Mouse (Mus musculus): ENCODE results near the gene Ralgapb. TPM values are rescaled to one million over a fixed set of nuclear protein-coding genes. Genes with fewer than 3 reads are reported as not detected.
A peak's percentile ranks its signal among the peaks of the same experiment; 100 is the strongest.
"Not testable (repeated sequence)": the region's sequence is repeated elsewhere in the genome, so short reads cannot be mapped to it uniquely, and the experiment has no call there.

Gene Ralgapb
- polyA plus RNA-seq, 1 experiment from 2014 or later: 14.3 TPM

DNA sequence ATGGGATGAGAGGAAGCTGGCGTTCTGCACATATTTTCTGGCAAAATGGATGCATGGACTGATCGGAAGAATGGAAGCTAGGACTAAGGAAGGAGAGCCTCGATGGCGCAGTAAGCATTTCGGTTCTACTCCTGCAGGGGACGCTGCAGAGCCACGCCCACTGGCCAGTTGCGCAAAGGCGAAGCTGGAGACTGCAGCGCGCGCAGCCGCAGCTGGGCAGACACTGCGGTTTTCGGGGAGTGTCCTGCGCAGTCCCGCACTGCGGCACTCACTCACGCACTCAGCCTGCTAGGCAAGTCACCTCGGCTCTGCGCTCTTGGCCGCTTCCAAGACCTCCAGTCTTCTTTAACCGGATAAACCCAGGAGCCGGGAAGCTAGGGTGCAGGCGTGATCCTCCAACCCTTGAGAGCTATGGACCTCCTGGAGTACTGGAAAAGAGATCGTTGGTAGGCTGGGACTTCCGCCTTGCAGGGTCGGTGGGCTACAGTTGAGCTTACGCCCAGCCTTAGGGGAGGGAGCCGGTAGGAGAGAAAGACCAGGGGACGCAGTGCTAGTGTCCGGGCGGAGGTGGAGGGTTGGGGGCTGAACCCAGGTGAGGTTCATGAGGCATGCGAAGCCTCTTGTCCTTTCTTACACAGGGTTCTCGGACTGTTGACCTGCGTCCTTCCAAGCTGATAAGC, 34.1 kb upstream of the Ralgapb start, which contains the start of gene Snhg11:
Gene Snhg11, plus strand, starts transcription at position 196 of the 680 bp plus-strand sequence.
- Histone ChIP-seq H3K4me3 (peak within 1 kb of the TSS; percentile 33), H3K4me1 (peaks cover 9% of the 10 kb centered on the region; the same call in 1 of the 2 replicates), H3K36me3 (no peaks in the 10 kb centered on the region), H3K4me2 (peak within 1 kb of the TSS; percentile 59), H3K9me3 (no peaks in the 10 kb centered on the region), H3K27me3 (peaks cover 43% of the 10 kb centered on the region), H3K27ac (no peak within 1 kb of the TSS), H3K9ac (peak within 1 kb of the TSS; percentile 7; the same call in 1 of the 2 replicates)
- no peak for ATAC-seq (ENCODE audit: insufficient number of reproducible peaks, low FRiP score, low TSS enrichment, low read depth)
- 2% methylated on average over 36 of the region's 36 CpGs for WGBS

DNA sequence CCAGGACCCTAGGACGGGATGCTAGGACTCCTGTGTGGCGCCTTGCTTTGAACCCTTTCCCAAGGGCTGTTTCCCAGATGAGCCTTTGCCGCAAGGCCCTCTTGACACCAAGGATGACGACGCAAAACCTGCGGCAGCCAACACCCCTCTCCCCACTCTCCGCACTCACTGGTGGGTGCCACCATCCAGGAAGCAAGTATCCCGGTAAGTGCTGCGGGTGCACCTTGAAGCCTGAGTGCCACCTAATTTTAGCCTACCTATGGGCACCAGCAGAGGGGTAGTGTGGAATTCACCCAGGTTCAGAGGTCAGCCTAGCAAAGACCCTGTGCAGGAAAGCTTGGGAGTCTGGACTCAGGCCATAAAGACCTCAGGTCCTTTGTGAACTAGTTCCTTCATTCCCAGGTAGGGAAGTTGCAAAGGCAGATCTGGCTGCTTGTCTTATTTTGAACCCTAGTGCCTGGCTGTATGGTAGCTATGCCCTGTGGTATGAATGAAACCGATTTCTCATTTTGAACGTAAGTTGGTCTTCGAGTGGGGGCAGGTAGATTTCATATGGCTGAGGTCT, 33.4 kb upstream of the Ralgapb start:
- peaks cover 9% of the 10 kb centered on the region; the same call in 1 of the 2 replicates for H3K4me1 ChIP-seq
- peak overlapping the region; percentile 59; the same call in 1 of the 2 replicates for H3K4me2 ChIP-seq
- H3K4me3 ChIP-seq: peak overlapping the region; percentile 33; the same call in 1 of the 2 replicates
- 25% methylated on average over 12 of the region's 12 CpGs for WGBS
- no peak overlapping the region for H3K9ac ChIP-seq
- no peak for ATAC-seq (ENCODE audit: insufficient number of reproducible peaks, low FRiP score, low TSS enrichment, low read depth)
- H3K27ac ChIP-seq: no peak overlapping the region
- no peaks in the 10 kb centered on the region for H3K9me3 ChIP-seq
- H3K27me3 ChIP-seq: peaks cover 43% of the 10 kb centered on the region
- H3K36me3 ChIP-seq: no peaks in the 10 kb centered on the region

GRCm38 (mm10) chr2:158376798-158377197, 32.9 kb upstream of the Ralgapb start:
- 63% methylated on average over 7 of the region's 7 CpGs for WGBS
- no peak overlapping the region for H3K9ac ChIP-seq
- H3K4me3 ChIP-seq: no peak overlapping the region
- peaks cover 9% of the 10 kb centered on the region; the same call in 1 of the 2 replicates for H3K4me1 ChIP-seq
- no peak overlapping the region for H3K27ac ChIP-seq
- H3K4me2 ChIP-seq: no peak overlapping the region
- peaks cover 43% of the 10 kb centered on the region for H3K27me3 ChIP-seq
- H3K36me3 ChIP-seq: no peaks in the 10 kb centered on the region
- H3K9me3 ChIP-seq: no peaks in the 10 kb centered on the region
- ATAC-seq (ENCODE audit: insufficient number of reproducible peaks, low FRiP score, low TSS enrichment, low read depth): no peak

DNA sequence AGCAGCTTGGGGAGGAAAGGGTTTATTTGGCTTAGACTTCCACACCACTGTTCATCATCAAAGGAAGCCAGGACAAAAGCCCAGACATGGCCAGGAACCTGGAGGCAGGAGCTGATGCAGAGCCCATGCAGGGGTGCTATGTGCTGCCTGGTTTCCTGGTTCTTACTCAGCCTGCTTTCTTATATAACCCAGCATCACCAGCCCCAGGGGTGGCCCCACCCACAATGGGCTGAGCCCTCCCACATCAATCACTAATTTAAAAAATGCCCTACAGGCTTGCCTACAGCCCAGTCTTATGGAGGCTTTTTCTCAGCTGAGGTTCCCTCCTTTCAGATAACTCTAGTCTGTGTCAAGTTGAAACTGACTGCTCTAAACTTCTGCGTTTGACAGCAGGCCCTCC, 31.8 kb upstream of the Ralgapb start:
- H3K36me3 ChIP-seq: no peaks in the 10 kb centered on the region
- WGBS: 72% methylated on average over 1 of the region's 1 CpGs
- H3K4me1 ChIP-seq: peaks cover 9% of the 10 kb centered on the region; the same call in 1 of the 2 replicates
- no peak overlapping the region for H3K4me2 ChIP-seq
- no peak overlapping the region for H3K9ac ChIP-seq
- no peak overlapping the region for H3K4me3 ChIP-seq
- H3K27me3 ChIP-seq: peaks cover 43% of the 10 kb centered on the region
- H3K27ac ChIP-seq: no peak overlapping the region
- no peaks in the 10 kb centered on the region for H3K9me3 ChIP-seq
- ATAC-seq (ENCODE audit: insufficient number of reproducible peaks, low FRiP score, low TSS enrichment, low read depth): no peak

GRCm38 (mm10) chr2:158379354-158380078, 30.1 kb upstream of the Ralgapb start:
- no peak overlapping the region for H3K4me2 ChIP-seq
- H3K27ac ChIP-seq: no peak overlapping the region
- no peak for ATAC-seq (ENCODE audit: insufficient number of reproducible peaks, low FRiP score, low TSS enrichment, low read depth)
- H3K36me3 ChIP-seq: no peaks in the 10 kb centered on the region
- no peak overlapping the region for H3K4me3 ChIP-seq
- no peaks in the 10 kb centered on the region for H3K9me3 ChIP-seq
- peaks cover 9% of the 10 kb centered on the region; the same call in 1 of the 2 replicates for H3K4me1 ChIP-seq
- H3K27me3 ChIP-seq: peaks cover 31% of the 10 kb centered on the region
- no peak overlapping the region for H3K9ac ChIP-seq
- 45% methylated on average over 13 of the region's 13 CpGs for WGBS

DNA sequence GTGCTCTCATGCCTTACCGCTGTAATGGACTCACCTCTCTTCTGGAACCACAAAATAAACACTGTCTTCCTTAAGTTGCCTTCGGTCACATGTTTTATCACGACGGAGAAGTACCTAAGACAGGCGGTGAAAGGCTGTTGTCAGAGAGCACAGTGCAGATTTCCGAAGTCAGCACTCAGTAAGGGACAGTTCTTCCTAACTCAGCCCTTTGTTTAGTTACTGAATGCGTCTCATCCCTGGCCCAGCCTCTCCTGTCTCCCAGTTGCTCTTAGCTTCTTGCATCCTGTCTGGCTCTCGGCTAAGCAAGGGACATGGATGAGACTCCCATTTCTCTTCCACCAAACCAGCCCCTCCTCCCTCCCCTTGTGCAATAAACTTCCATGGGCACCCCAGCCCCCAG, 23.6 kb upstream of the Ralgapb start:
- no peaks in the 10 kb centered on the region for H3K36me3 ChIP-seq
- ATAC-seq (ENCODE audit: insufficient number of reproducible peaks, low FRiP score, low TSS enrichment, low read depth): no peak

DNA sequence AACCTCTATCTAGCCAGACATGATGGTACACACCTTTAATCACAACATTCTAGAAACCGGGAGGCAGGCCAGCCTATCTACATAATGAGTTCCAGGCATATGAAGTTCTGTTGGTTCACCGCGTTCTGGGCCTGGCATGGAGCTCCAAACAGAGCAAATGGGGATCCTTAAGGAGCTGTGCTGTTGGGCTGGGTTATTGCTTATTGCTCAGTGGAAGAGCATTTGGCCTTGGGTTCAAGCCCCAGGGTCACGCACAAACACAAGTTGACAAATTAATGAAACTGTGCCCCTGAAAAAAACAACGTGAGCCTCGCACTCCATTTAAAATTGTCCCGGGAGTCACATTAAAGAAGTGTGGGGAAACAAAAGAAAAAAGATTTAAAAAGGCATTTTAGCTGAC, 20.2 kb upstream of the Ralgapb start:
- Histone ChIP-seq H3K4me1 (no peaks in the 10 kb centered on the region), H3K4me2 (no peak overlapping the region), H3K9me3 (no peaks in the 10 kb centered on the region), H3K27me3 (no peaks in the 10 kb centered on the region), H3K9ac (no peak overlapping the region), H3K4me3 (no peak overlapping the region), H3K27ac (no peak overlapping the region), H3K36me3 (no peaks in the 10 kb centered on the region)
- 62% methylated on average over 7 of the region's 7 CpGs for WGBS
- ATAC-seq (ENCODE audit: insufficient number of reproducible peaks, low FRiP score, low TSS enrichment, low read depth): no peak

More for the DNA sequence above, 23.6 kb upstream of the Ralgapb start:
- Histone ChIP-seq H3K4me1 (no peaks in the 10 kb centered on the region), H3K27me3 (no peaks in the 10 kb centered on the region), H3K4me3 (no peak overlapping the region), H3K9me3 (no peaks in the 10 kb centered on the region), H3K4me2 (no peak overlapping the region), H3K9ac (no peak overlapping the region), H3K27ac (no peak overlapping the region)
- WGBS: 43% methylated on average over 8 of the region's 8 CpGs

GRCm38 (mm10) chr2:158396369-158396768, 13.3 kb upstream of the Ralgapb start:
- Histone ChIP-seq H3K27me3 (no peaks in the 10 kb centered on the region), H3K4me1 (no peaks in the 10 kb centered on the region), H3K9ac (no peak overlapping the region), H3K27ac (no peak overlapping the region), H3K4me3 (no peak overlapping the region), H3K36me3 (no peaks in the 10 kb centered on the region), H3K9me3 (no peaks in the 10 kb centered on the region), H3K4me2 (no peak overlapping the region)
- ATAC-seq (ENCODE audit: insufficient number of reproducible peaks, low FRiP score, low TSS enrichment, low read depth): no peak
- WGBS: 90% methylated on average over 6 of the region's 6 CpGs

DNA sequence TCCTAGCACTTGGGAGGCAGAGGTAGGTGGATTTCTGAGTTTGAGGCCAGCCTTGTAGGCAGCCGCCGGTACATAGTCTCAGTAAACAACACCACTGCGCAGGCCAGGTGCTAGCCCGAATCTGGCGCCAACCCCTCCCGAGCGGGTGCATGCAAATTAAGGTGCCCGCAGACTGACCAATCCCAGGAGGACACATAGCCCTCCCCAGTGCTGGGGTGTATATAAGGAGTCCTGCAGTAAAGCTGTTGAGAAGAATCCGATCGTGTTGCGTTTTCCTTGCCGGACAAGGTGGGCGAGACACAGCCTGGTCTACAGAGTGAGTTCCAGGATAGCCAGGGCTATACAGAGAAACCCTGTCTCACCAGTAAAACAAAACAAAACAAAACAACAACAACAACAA, 12.5 kb upstream of the Ralgapb start:
- not testable (repeated sequence) for ATAC-seq (ENCODE audit: insufficient number of reproducible peaks, low FRiP score, low TSS enrichment, low read depth); H3K4me3 ChIP-seq; H3K4me1 ChIP-seq; H3K27me3 ChIP-seq; H3K27ac ChIP-seq; H3K4me2 ChIP-seq; H3K9ac ChIP-seq; H3K9me3 ChIP-seq; H3K36me3 ChIP-seq
- 59% methylated on average over 13 of the region's 13 CpGs for WGBS

- Histone ChIP-seq H3K27me3 (no peaks in the 10 kb centered on the region), H3K9me3 (no peaks in the 10 kb centered on the region), H3K27ac (no peak overlapping the region), H3K4me2 (no peak overlapping the region), H3K9ac (no peak overlapping the region), H3K4me1 (no peaks in the 10 kb centered on the region), H3K4me3 (no peak overlapping the region), H3K36me3 (no peaks in the 10 kb centered on the region)
- ATAC-seq (ENCODE audit: insufficient number of reproducible peaks, low FRiP score, low TSS enrichment, low read depth): no peak
- 83% methylated on average over 7 of the region's 7 CpGs for WGBS
Measured at GRCm38 (mm10) chr2:158402915-158403314, 6.7 kb upstream of the Ralgapb start.

DNA sequence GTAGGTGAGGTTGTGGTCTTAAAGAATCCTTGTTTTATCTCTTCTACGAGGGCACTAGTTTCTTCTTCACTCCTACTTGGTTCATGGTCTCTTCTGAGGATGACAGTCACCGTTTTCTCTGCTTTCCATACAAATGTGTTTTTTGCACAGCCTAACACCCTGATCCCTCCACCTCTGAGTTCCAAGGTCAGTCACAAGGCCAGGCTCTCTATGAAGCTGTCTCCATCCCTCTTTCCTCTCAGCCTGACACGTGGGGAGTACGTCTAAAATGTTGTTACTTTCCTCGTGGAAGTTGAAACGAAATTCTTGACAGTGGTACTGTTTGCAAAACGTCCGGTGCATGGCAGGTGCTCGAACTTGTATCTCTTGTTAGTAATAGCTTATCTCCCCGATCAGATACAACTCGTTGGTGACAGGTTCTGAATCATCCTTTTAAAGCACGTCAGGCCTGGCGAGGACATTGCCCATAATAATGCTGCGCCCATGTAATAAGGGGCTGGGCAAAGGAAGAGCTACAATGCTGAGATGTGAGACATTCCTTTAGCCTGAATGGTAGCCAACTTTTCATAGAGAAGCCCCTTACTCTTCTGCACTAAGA, 552 bp upstream of the Ralgapb start:
- WGBS: 18% methylated on average over 14 of the region's 14 CpGs
- Histone ChIP-seq H3K4me2 (peak overlapping the region; percentile 52), H3K9ac (no peak overlapping the region; the same call in 1 of the 2 replicates), H3K27me3 (no peaks in the 10 kb centered on the region), H3K27ac (no peak overlapping the region), H3K36me3 (no peaks in the 10 kb centered on the region), H3K4me1 (peaks cover 19% of the 10 kb centered on the region), H3K9me3 (no peaks in the 10 kb centered on the region), H3K4me3 (peak overlapping the region; percentile 87)
- 0 out of 2 replicates have a peak, but pooled peaks have one; percentile 42 for ATAC-seq (ENCODE audit: insufficient number of reproducible peaks, low FRiP score, low TSS enrichment, low read depth)

Measured in limb, embryonic 15.5 days (tissue).